Mouse (Mus musculus) embryonic facial prominence, embryonic 11.5 days (tissue): ENCODE results near the gene Rabggta. TPM values are rescaled to one million over a fixed set of nuclear protein-coding genes. Genes with fewer than 3 reads are reported as not detected.
A peak's percentile ranks its signal among the peaks of the same experiment; 100 is the strongest.

Source experiments
- ATAC-seq: fragments of 200-750 bp; cut with Nextera tagmentation; replicated peaks from 2 replicates; pipeline ENCODE4 v1.8.0; 2017; ENCODE audit warnings: low read depth; ENCODE audit not compliant: insufficient number of reproducible peaks, low FRiP score, low TSS enrichment
- DNase-seq: peaks from one replicate; pipeline ENCODE4 v3.0.0-alpha.2; 2015; ENCODE audit warnings: low spot score
- H3K27ac ChIP-seq: fragments of 300-500 bp; sonication (generic); replicated peaks from 2 replicates; pipeline ENCODE4 v1.5.1; 2014; ENCODE audit warnings: mild to moderate bottlenecking, low read depth, low read length, control low read depth
- H3K27me3 ChIP-seq: fragments of 300-500 bp; sonication (generic); 2 replicates; pipeline ENCODE4 v1.6.1; 2014; ENCODE audit warnings: mild to moderate bottlenecking, low read length, moderate library complexity, mixed read lengths; ENCODE audit not compliant: control insufficient read depth, insufficient read depth
- H3K36me3 ChIP-seq: fragments of 300-500 bp; sonication (generic); replicated peaks from 2 replicates; pipeline ENCODE4 v1.6.1; 2014; ENCODE audit warnings: low read depth, mild to moderate bottlenecking, low read length, moderate library complexity, mixed read lengths; ENCODE audit not compliant: control insufficient read depth, insufficient read depth
- H3K4me1 ChIP-seq: fragments of 300-500 bp; sonication (generic); 2 replicates; pipeline ENCODE4 v1.6.1; 2014; ENCODE audit warnings: low read length, mixed read lengths; ENCODE audit not compliant: control insufficient read depth, insufficient read depth
- H3K4me2 ChIP-seq: fragments of 300-500 bp; sonication (generic); 2 replicates; pipeline ENCODE4 v1.6.1; 2014; ENCODE audit warnings: low read depth, mild to moderate bottlenecking, control low read depth, low read length, moderate library complexity
- H3K4me3 ChIP-seq: fragments of 300-500 bp; sonication (generic); 2 replicates; pipeline ENCODE4 v1.5.1; 2014; ENCODE audit warnings: low read depth, low read length, control low read depth
- H3K9ac ChIP-seq: fragments of 300-500 bp; sonication (generic); replicated peaks from 2 replicates; pipeline ENCODE4 v1.6.1; 2014; ENCODE audit warnings: mild to moderate bottlenecking, control low read depth, low read length
- H3K9me3 ChIP-seq: fragments of 300-500 bp; sonication (generic); replicated peaks from 2 replicates; pipeline ENCODE4 v1.6.1; 2016; ENCODE audit warnings: mild to moderate bottlenecking, low read length, inconsistent platforms, mixed read lengths; ENCODE audit not compliant: control insufficient read depth
- WGBS: fragments of 180-500 bp; shearing (Covaris S2); extraction: QIAGEN DNeasy Blood & Tissue Kit; methylation state at CpG from one replicate; pipeline ENCODE4 v1.1.7; 2014; 5-methylcytosine and 5-hydroxymethylcytosine counted together
- polyA plus RNA-seq: library from polyadenylated mRNA; unstranded; fragments of >200 nt; fragmentation: Nextera tagmentation; extraction: Ambion mirVana; gene quantifications from 2 replicates; pipeline ENCODE4 v1.2.1, GENCODE M21; 2014

The Rabggta gene
- polyA plus RNA-seq, 1 experiment from 2014 or later = 19.9 TPM

- DNase-seq = no peak
- H3K4me3 ChIP-seq = no peak overlapping the region
- H3K27me3 ChIP-seq = no peaks in the 10 kb centered on the region
- WGBS = 71% methylated on average over 8 of the region's 8 CpGs
- H3K9ac ChIP-seq = no peak overlapping the region
- no peaks in the 10 kb centered on the region for H3K9me3 ChIP-seq
- ATAC-seq = no peak
- no peak overlapping the region for H3K4me2 ChIP-seq
- no peak overlapping the region for H3K27ac ChIP-seq
- H3K4me1 ChIP-seq = no peaks in the 10 kb centered on the region
- no peaks in the 10 kb centered on the region for H3K36me3 ChIP-seq
These were observed 6.0 kb upstream of the Rabggta start for GRCm38 (mm10) chr14:55727889-55728685.

- Histone ChIP-seq H3K4me3 (no peak overlapping the region), H3K36me3 (no peaks in the 10 kb centered on the region), H3K27ac (no peak overlapping the region), H3K9me3 (no peaks in the 10 kb centered on the region), H3K4me2 (no peak overlapping the region), H3K9ac (no peak overlapping the region), H3K27me3 (no peaks in the 10 kb centered on the region), H3K4me1 (no peaks in the 10 kb centered on the region)
- DNase-seq (no peak), ATAC-seq (no peak)
These were observed 4.2 kb upstream of the Rabggta start for GRCm38 (mm10) chr14:55726261-55726660.

DNA sequence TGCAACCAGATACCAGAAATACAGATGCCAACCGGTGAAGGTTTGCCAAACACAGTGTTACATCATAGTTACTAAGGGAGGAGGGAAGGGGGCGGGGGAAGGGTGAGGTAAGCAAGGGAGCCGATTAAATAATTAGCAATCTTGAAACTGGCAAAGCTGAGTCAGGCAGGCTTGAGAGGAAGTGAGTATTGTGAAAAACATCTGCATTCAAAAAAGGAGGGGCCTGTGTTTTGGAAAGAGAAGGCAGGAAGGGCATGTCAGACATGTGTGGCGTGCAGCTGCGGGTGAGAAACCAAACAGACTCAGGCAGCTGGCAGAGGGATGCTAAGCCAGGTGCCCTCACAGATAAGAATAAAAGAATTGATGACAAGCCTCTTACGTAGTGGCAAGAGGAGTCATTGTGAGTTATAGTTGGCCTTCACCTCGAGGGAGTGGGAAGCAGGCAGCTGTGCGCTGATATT is 2.4 kb upstream of the Rabggta start:
- H3K27me3 ChIP-seq = no peaks in the 10 kb centered on the region
- no peaks in the 10 kb centered on the region for H3K36me3 ChIP-seq
- H3K27ac ChIP-seq = no peak overlapping the region
- no peaks in the 10 kb centered on the region for H3K9me3 ChIP-seq
- DNase-seq = no peak
- H3K9ac ChIP-seq = no peak overlapping the region
- ATAC-seq = no peak
- 63% methylated on average over 8 of the region's 8 CpGs for WGBS
- no peaks in the 10 kb centered on the region for H3K4me1 ChIP-seq
- no peak overlapping the region for H3K4me3 ChIP-seq
- H3K4me2 ChIP-seq = no peak overlapping the region

- DNase-seq (no peak), ATAC-seq (no peak)
- Histone ChIP-seq H3K4me2 (no peak overlapping the region), H3K27me3 (no peaks in the 10 kb centered on the region), H3K4me3 (no peak overlapping the region), H3K9ac (no peak overlapping the region), H3K9me3 (no peaks in the 10 kb centered on the region), H3K27ac (no peak overlapping the region), H3K36me3 (peaks cover under 1% of the 10 kb centered on the region; the same call in 1 of the 2 replicates), H3K4me1 (no peaks in the 10 kb centered on the region)
- WGBS = 93% methylated on average over 7 of the region's 7 CpGs
These were observed 1.4 kb upstream of the Rabggta start for GRCm38 (mm10) chr14:55723433-55723832.

- Histone ChIP-seq H3K4me3 (peak overlapping the region; percentile 75), H3K9me3 (no peaks in the 10 kb centered on the region), H3K27me3 (no peaks in the 10 kb centered on the region), H3K4me1 (no peaks in the 10 kb centered on the region), H3K9ac (peak overlapping the region; percentile 72), H3K27ac (no peak overlapping the region), H3K4me2 (peak overlapping the region; percentile 69), H3K36me3 (peaks cover 3% of the 10 kb centered on the region; the same call in 1 of the 2 replicates)
- ATAC-seq (no peak), DNase-seq (no peak)
- 42% methylated on average over 8 of the region's 8 CpGs for WGBS
These were observed 429 bp upstream of the Rabggta start for GRCm38 (mm10) chr14:55722438-55722945.

- H3K27me3 ChIP-seq = no peaks in the 10 kb centered on the region
- peak overlapping the region; percentile 69 for H3K4me2 ChIP-seq
- no peak for ATAC-seq
- peak overlapping the region; percentile 75 for H3K4me3 ChIP-seq
- H3K9me3 ChIP-seq = no peaks in the 10 kb centered on the region
- 78% methylated on average over 6 of the region's 6 CpGs for WGBS
- DNase-seq = no peak
- H3K9ac ChIP-seq = peak overlapping the region; percentile 72
- no peaks in the 10 kb centered on the region for H3K4me1 ChIP-seq
- no peak overlapping the region for H3K27ac ChIP-seq
- peaks cover 3% of the 10 kb centered on the region; the same call in 1 of the 2 replicates for H3K36me3 ChIP-seq
These were observed 987 bp downstream of the Rabggta start for GRCm38 (mm10) chr14:55721076-55721475.

GRCm38 (mm10) chr14:55720666-55721065 is 1.4 kb downstream of the Rabggta start:
- H3K27ac ChIP-seq = no peak overlapping the region
- H3K4me3 ChIP-seq = no peak overlapping the region
- no peak overlapping the region for H3K9ac ChIP-seq
- no peaks in the 10 kb centered on the region for H3K4me1 ChIP-seq
- H3K4me2 ChIP-seq = no peak overlapping the region
- no peaks in the 10 kb centered on the region for H3K27me3 ChIP-seq
- no peak for DNase-seq
- H3K9me3 ChIP-seq = no peaks in the 10 kb centered on the region
- no peak for ATAC-seq
- WGBS = 89% methylated on average over 12 of the region's 12 CpGs
- peaks cover 3% of the 10 kb centered on the region; the same call in 1 of the 2 replicates for H3K36me3 ChIP-seq

DNA sequence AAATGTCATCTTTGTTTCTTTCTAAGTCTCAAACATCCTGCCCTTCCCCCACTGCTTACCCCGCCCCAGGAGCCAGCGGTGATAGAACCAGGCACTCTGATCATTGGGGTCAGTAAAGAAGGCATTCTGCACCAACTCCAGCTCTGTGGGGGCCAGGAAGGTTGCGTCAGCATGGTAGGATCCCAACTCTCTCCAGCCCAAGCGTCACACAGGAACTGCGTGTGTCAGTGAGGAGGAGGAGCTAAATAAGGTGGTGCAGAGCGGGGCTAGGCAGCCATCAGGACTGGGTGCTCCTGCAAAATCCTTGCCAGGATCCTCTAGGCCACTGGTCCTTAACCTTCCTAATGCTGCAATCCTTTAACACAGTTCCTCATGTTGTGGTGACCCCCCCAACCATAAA is 2.3 kb downstream of the Rabggta start:
- Histone ChIP-seq H3K36me3 (peaks cover 3% of the 10 kb centered on the region; the same call in 1 of the 2 replicates), H3K4me2 (no peak overlapping the region), H3K9me3 (no peaks in the 10 kb centered on the region), H3K9ac (no peak overlapping the region), H3K27ac (no peak overlapping the region), H3K27me3 (no peaks in the 10 kb centered on the region), H3K4me3 (no peak overlapping the region), H3K4me1 (no peaks in the 10 kb centered on the region)
- no peak for ATAC-seq
- DNase-seq = no peak
- WGBS = 86% methylated on average over 6 of the region's 6 CpGs
